ENCODE assay signal across 9 mouse cellular contexts in genomic region chr12:75772424-75773034, GRCm38 (mm10). TPM values are rescaled to one million over a fixed set of nuclear protein-coding genes. Genes with fewer than 3 reads are reported as not detected.
DNase-seq lines count a peak whose midpoint lies in the region; ATAC-seq and TF ChIP-seq lines count a peak whose summit lies in the region.
"Had no signal": no experiment of that assay in that cellular context is flagged by ENCODE, and none has a peak within 500 bp of the region (broad histone marks: within the 10 kb centered on the region; RNA-seq: fewer than 3 reads in every experiment).

No protein-coding gene starts in this region.

- H3K4me2 ChIP-seq in neural tube, embryonic 15.5 days, result no peak overlapping the region
- H3K4me2 ChIP-seq: neural tube, embryonic 12.5 days had no signal

- DNase-seq in neural tube, embryonic 10.5 days (ENCODE audit: extremely low spot score, low spot score), result peak; percentile 62
- peak; percentile 59 for DNase-seq in ZHBTc4 (ENCODE audit: low read depth, low spot score)
- peak; percentile 41 to 56 for DNase-seq in cerebellum, postnatal 4 days (ENCODE audit: low spot score in 2 of 2)
- DNase-seq in heart, postnatal 4 days, result peak; percentile 77
- peak; percentile 27 for DNase-seq in liver, adult 2 months (ENCODE audit: extremely low read depth, low read depth, low spot score)
- DNase-seq in retina, embryonic 14.5 days (ENCODE audit: low spot score), result peak; percentile 70
- DNase-seq in urinary bladder, postnatal 14 days (ENCODE audit: low spot score), result peak; percentile 69

- H3K79me2 ChIP-seq in liver, adult 2 months (ENCODE audit: control insufficient read depth, insufficient read depth, low read length), result no peaks in the 10 kb centered on the region

- peak; percentile 72 for TF ChIP-seq CTCF in liver, adult 2 months (IDR thresholded peaks at IDR 0.05; ENCODE audit: low read depth, low read length)

- 23% methylated on average over 3 of the region's 3 CpGs for WGBS in neural tube, embryonic 15.5 days
- 13% methylated on average over 3 of the region's 3 CpGs for WGBS in liver, adult 2 months

- no peaks in the 10 kb centered on the region for H3K4me1 ChIP-seq in neural tube, embryonic 15.5 days
- no peaks in the 10 kb centered on the region for H3K4me1 ChIP-seq in liver, adult 2 months (ENCODE audit: control insufficient read depth, insufficient read depth, low read length)
- H3K4me1 ChIP-seq: neural tube, embryonic 12.5 days had no signal

- no peaks in the 10 kb centered on the region for H3K9me3 ChIP-seq in neural tube, embryonic 15.5 days (replicated peaks)
- H3K9me3 ChIP-seq: neural tube, embryonic 12.5 days had no signal

- TF ChIP-seq POLR2A in liver, adult 2 months (IDR thresholded peaks at IDR 0.05; ENCODE audit: extremely low read depth, insufficient read depth, low read length), result no peak

- H3K9ac ChIP-seq in neural tube, embryonic 15.5 days (replicated peaks), result no peak overlapping the region
- no peak overlapping the region for H3K9ac ChIP-seq in liver, adult 2 months (ENCODE audit: low read depth, low read length)
- H3K9ac ChIP-seq: neural tube, embryonic 12.5 days had no signal

- no peaks in the 10 kb centered on the region for H3K36me3 ChIP-seq in neural tube, embryonic 15.5 days
- H3K36me3 ChIP-seq in liver, adult 2 months (ENCODE audit: control insufficient read depth, insufficient read depth, low read length), result no peaks in the 10 kb centered on the region
- H3K36me3 ChIP-seq: neural tube, embryonic 12.5 days had no signal

- no peak for ATAC-seq in neural tube, embryonic 15.5 days (ENCODE audit: low FRiP score)

- no peaks in the 10 kb centered on the region for H3K27me3 ChIP-seq in neural tube, embryonic 15.5 days (replicated peaks)
- H3K27me3 ChIP-seq in liver, adult 2 months (ENCODE audit: control insufficient read depth, insufficient read depth, low read length), result no peaks in the 10 kb centered on the region
- H3K27me3 ChIP-seq: neural tube, embryonic 12.5 days had no signal

- H3K4me3 ChIP-seq in neural tube, embryonic 15.5 days (replicated peaks), result no peak overlapping the region
- no peak overlapping the region for H3K4me3 ChIP-seq in liver, adult 2 months (ENCODE audit: insufficient read depth, low read depth, low read length)
- H3K4me3 ChIP-seq: neural tube, embryonic 12.5 days had no signal

- H3K27ac ChIP-seq in neural tube, embryonic 15.5 days (replicated peaks), result no peak overlapping the region
- no peak overlapping the region for H3K27ac ChIP-seq in liver, adult 2 months (replicated peaks; ENCODE audit: insufficient read depth, low read depth, low read length)
- H3K27ac ChIP-seq: neural tube, embryonic 12.5 days had no signal

RNA-seq across cellular contexts. Expression of gene Sgpp1, which starts 37.0 kb away (rescaled TPM):
- polyA plus RNA-seq in neural tube, embryonic 15.5 days (2015; fragmentation: Nextera tagmentation; extraction: Ambion mirVana), result 11.6 and 13.8 TPM in 2 replicates
- 10 to 100 TPM; 18.3 to 20.0 TPM for total RNA-seq in heart, postnatal 4 days (2021)
- total RNA-seq in liver, adult 2 months (2014; rRNA removed), result 42.8 and 45.7 TPM in 2 replicates
- polyA plus RNA-seq in liver, adult 2 months (2012; rRNA removed), result 36.1 and 42.2 TPM in 2 replicates

RNA-seq across cellular contexts. Expression of gene Syne2, which starts 45.4 kb away (rescaled TPM):
- 38.7 and 42.0 TPM in 2 replicates for polyA plus RNA-seq in neural tube, embryonic 15.5 days (2015; fragmentation: Nextera tagmentation; extraction: Ambion mirVana)
- 10 to 100 TPM; 55.3 to 65.4 TPM for total RNA-seq in heart, postnatal 4 days (2021)
- total RNA-seq in liver, adult 2 months (2014; rRNA removed), result 31.3 and 43.0 TPM in 2 replicates
- polyA plus RNA-seq in liver, adult 2 months (2012; rRNA removed), result 8.1 and 12.0 TPM in 2 replicates

Comparison
In these comparisons a context has a peak if more than half of its experiments do, and no peak if none do; other contexts are left out.
1. DNase-seq: peak in every context shown above with its lines; median percentile 77 in heart, postnatal 4 days; 70 in retina, embryonic 14.5 days; 69 in urinary bladder, postnatal 14 days; 62 in neural tube, embryonic 10.5 days; 59 in ZHBTc4; 48 in cerebellum, postnatal 4 days; 27 in liver, adult 2 months.